Mouse (Mus musculus) erythroblast, embryonic 14.5 days (primary cell): ENCODE results near the gene Kctd17.

Experiments used
- GATA1 ChIP-seq: IDR thresholded peaks from 2 replicates; pipeline ENCODE4 v1.6.1; 2012; ENCODE audit warnings: low read length, inconsistent platforms, mixed read lengths
- TAL1 ChIP-seq: IDR thresholded peaks from 3 replicates; pipeline ENCODE4 v1.6.1; 2012; ENCODE audit warnings: low read length, inconsistent platforms, mixed read lengths

DNA sequence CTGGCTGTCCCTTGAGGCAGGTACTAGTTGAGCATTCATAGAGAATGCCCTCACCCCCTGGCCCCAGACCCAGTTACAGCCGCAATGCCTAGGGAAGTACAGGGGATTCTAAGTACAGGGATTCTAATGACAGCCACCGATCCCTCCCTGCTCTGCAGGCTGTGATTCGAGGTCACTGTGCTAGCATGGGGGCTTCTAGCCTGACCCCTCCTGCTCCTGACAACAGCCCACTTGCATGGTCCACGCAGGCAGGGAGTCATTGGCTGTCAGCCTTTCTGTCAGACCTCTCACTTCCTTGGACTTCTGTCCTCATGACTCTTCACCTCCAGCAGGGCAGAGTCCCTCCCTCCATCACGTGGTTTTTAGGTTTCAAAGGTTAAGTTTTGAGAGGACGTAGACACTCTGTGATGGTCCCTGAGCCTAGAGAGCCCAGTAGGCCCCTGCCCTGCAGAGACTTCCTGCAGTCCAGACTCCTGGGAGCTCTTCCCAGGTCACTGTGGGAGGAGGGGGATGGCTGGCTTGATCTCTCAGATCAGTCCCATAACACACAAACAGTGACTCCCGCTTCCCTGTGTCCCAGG, 3.3 kb downstream of the Kctd17 start:
- no peak for TF ChIP-seq GATA1
- TF ChIP-seq TAL1 = no peak
